Mouse (Mus musculus) gastrocnemius, postnatal 14 days (tissue): ENCODE measurements around the gene Ogfod1. TPM values are rescaled to one million over a fixed set of nuclear protein-coding genes. Genes with fewer than 3 reads are reported as not detected.

Source experiments
- DNase-seq: peaks from one replicate; pipeline ENCODE4 v3.0.0; 2021; ENCODE audit warnings: mixed read lengths
- intact Hi-C: fragments of 180-260 bp; cut with DNase I; formaldehyde crosslinking; loops from one replicate; pipeline ENCODE4 v1.15.1; 2025; ENCODE audit warnings: low total_unique reads
- total RNA-seq, 2 experiments: library from RNA; stranded (reverse); gene quantifications; 2 replicates each; pipeline ENCODE4 v1.2.3; 2021

Gene Ogfod1
- total RNA-seq, 2 experiments from 2014 or later, result 14.5 to 15.2 TPM

DNA sequence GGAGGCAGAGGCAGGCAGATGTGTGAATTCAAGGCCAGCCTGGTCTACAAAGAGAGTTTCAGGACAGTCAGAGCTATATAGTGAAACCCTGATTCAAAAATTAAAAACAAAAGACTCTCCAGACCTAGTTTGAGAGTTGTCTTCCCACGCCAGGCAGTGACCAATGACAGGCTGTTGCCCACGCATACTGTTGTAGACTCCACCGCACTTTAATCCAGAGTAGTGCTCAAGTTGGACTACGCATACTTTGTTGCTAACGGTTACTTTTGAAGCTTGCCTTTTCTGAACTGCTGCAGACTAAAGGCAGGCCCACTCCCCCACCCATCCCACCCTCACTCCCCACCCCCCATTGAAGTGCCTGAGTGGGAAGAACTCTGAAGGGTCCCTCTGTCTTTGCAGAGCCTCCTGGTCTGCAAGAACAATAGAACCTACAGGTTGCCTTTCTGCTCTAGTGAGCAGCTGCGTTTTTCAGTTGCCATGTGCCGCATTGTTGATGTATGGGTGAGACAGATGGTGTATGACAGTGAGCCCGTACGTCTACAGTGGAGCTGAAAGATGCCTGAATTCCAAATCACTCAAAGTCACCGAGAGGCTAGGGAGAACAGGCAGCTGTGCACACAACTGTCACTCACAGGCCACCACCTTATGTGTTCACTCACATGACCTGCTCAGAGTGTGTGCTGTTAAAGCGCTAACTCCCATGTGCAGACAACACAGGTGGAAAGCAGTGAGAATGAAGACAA is 29.3 kb downstream of the Ogfod1 start:
- intact Hi-C loops, result no loop called here
- DNase-seq, result no peak

GRCm38 (mm10) chr8:94068793-94069192 is 31.8 kb downstream of the Ogfod1 start:
- DNase-seq, result no peak
- intact Hi-C loops, result no loop called here

DNA sequence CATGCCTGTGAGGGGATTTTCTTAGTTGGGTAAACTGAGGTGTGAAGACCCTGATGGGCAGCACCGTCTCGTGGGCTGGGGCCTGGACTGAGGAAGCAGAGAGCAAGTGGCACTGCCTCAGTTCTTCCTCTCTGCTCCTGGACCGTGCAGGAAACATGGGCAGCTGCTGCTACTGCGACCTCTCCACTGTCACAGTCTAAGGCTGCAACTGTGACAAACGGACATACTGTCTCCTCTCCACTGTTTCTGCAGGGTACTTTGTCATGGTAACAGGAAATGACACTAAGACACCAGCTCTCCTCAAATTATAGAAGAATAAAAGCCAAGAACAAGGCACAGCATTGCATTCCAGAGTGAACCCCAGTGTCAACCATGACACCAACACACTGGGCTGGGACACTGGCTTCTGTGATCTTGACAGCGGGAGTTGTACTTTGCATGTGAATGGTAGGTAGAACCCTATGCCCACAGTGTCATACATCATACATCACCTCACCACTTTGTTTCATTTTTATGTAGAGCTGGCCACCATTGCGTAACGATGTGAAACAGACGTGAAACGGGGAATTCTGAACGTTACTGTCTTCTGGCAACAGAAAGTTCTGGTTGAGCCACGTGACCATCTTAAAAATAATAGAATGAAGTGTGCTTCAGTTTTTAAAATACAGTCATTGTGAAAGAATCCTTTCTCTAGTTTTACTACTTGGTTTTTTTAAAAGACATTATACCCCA is 39.6 kb downstream of the Ogfod1 start:
- no peak for DNase-seq
- intact Hi-C loops, result no loop called here

- intact Hi-C loops, result no loop called here
- DNase-seq, result no peak
Measured at GRCm38 (mm10) chr8:94087964-94088363, 51.0 kb downstream of the Ogfod1 start.

DNA sequence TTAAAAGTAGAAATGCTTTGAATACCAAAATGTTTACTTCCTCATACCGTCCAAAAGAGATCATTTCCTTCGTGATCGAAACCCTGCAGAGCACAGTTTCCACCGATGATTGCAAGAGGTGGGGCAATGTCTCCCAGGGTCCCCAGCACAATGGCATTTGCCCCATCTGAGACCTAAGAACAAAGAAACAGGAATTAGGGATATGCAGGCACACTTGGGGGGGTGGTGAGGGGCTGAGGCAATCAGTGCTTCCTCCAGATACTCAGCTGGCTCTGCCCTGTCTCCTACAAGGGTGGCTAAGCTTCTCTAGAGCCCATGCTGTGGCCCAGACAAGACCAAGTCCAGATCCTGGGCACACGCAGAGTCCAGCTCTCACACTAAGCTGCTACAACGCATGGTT is 52.7 kb downstream of the Ogfod1 start:
- DNase-seq, result no peak
- intact Hi-C loops, result no loop called here

DNA sequence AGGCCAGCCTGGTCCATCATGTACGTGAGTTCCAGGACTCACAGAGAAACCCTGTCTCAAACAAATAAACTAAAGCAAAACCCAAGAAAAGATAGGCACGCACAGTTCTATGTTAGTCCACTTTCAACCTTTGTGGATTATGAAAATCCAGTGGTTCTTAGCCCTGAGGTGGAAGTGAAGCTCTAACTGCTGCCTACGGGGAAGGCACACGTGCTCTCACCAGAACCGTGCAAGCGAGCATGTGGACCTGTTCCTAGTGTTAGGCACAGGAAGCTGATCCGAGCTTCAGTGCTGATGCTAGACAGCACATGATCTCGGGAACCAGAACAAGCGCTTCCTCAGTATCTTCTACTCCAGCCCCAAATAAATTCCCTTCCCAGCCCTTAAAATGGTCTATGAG is 55.9 kb downstream of the Ogfod1 start:
- DNase-seq, result no peak
- intact Hi-C loops, result no loop called here

- intact Hi-C loops, result no loop called here
- DNase-seq, result no peak
Measured at GRCm38 (mm10) chr8:94094281-94094680, 57.3 kb downstream of the Ogfod1 start.

DNA sequence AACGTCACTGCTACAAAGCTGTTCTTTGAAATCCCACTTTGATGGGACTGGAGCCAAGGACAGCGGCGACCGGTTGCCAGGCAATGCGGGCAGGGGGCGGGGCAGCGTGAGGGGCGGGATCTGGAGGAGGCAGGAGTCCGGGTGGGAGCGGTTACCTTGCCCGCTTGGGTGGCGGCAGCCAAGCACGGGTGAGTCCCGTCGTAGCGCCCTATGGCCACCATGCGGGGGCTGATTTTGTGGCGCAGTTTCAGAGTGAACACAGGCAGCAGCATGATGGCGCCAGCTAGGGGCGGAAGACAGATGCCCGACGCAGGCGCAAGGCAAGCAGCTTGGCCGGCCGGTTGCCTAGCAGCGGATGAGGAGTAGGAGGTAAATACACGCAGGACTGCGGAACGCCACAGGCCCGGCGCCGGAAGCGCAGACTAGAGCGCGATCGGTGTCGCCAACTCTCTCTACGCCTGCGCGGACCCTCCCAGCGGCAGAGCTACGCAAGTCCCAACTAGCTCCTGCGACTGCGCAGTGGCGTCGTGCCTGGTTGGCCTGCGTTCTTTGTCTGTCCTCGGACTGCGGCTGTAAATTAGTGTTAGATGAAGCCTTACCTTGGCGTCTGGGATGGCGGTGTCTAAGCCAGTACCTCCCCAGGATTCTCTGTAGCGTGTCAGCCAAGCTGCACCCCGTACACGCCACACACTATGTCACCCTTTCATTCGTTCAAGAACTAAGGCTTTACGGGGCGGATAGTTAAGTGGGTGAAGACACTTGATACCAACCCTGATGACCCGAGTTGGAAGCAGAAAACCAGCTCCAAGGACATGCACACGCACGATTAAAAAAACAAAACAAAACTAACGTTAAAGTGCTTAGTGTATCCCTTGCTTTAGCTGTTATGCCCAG is 61.3 kb downstream of the Ogfod1 start, which contains the start of gene Bbs2:
TSS of gene Bbs2 (minus strand) at position 848 of the 894 bp plus-strand sequence.
- peak; percentile 100 for DNase-seq
- intact Hi-C loops, result no loop called here

DNA sequence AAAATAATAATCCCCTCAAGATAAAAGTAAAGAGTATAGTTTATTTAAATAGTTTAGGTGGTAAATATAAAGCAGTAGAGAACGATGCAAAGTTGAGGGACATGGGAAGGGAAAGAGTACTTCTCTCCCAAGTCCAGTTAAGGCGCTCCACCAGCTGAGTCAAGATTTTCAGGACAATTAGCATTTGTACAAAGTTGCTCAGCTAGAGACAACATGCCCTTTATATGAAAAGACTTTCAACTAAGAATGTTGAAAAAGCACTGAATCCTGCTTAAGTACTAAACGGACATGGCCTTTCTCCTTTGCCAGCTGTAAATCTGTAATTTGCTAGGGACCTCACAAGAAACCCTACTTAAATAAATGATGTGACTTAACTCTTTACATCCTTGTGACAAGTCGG is 62.0 kb downstream of the Ogfod1 start:
- intact Hi-C loops, result no loop called here
- no peak for DNase-seq

DNA sequence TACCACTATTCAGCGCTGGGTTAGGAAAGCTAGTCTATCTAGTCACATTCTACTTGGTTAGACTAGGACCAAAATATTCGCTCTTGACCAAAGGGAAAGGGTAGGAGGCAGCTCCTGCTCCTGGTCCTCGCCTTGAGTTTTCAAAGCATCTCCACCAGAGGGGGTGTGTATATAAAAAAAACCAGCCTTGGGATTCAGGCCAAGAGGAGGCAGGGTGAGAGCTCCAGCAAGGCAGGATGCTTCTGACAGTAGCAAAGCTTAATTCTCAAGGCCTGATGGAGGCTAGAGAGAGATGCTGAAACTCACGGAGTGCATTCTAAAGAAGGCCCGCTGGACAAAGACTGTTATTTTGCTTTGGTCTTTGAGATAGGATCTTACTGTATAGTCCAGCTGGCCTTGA is 67.1 kb downstream of the Ogfod1 start:
- intact Hi-C loops, result no loop called here

DNA sequence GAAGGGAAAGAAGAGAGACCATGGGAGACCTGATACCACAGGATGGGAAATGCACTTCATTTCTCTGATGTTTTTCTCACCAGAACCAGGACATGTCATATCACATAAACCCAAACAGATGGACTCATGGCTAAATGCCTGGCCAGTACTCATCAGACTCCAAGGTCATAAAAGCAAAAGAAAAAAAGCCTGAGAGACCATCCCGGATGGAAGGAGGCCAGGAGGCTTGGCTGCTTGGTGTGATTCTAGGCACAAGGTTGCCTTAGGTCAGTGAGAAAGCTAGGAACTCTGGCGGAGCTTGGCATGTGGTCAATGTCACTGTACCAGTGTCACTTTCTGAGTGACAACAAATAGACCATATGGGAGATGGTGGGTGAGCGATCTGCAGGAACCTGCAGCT is 70.9 kb downstream of the Ogfod1 start:
- DNase-seq, result peak; percentile 45
- intact Hi-C loops, result loop anchor here (5.0 kb wide), 2 partner anchors 44 to 94 kb away; partner anchors contain the start of gene Mt3

More for the DNA sequence above, 67.1 kb downstream of the Ogfod1 start:
- DNase-seq, result no peak

DNA sequence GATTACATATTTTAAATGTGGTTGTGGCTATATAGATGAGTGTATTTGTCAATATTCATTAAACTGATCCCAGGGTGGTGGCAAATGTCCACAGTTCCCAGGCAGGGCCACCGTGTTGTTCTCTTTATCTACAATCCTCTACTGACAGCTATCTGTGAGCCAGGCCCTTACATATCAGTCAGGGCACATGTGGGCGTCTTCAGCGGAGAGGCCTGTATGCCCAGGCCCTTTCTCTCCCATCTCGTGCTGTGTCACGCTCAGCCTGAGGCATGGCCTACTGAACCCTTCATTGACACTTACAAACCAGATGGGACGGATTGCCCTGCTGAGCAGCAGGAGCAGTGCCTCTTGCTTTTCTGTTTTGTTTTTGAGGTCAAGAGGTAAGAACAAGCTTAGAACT is 72.4 kb downstream of the Ogfod1 start:
- DNase-seq, result no peak
- intact Hi-C loops, result loop anchor here (5.0 kb wide), 2 partner anchors 43 to 93 kb away; partner anchors contain the start of gene Mt3

GRCm38 (mm10) chr8:94109835-94110234 is 72.8 kb downstream of the Ogfod1 start:
- intact Hi-C loops, result loop anchor here (5.0 kb wide), 2 partner anchors 42 to 92 kb away; partner anchors contain the start of gene Mt3

GRCm38 (mm10) chr8:94110526-94111177 is 73.7 kb downstream of the Ogfod1 start:
- intact Hi-C loops, result no loop called here
- no peak for DNase-seq

More at GRCm38 (mm10) chr8:94109835-94110234, 72.8 kb downstream of the Ogfod1 start:
- no peak for DNase-seq

- intact Hi-C loops, result no loop called here
- DNase-seq, result no peak
Measured at GRCm38 (mm10) chr8:94113435-94113834, 76.4 kb downstream of the Ogfod1 start.

GRCm38 (mm10) chr8:94113972-94114371 is 77.0 kb downstream of the Ogfod1 start:
- intact Hi-C loops, result no loop called here
- DNase-seq, result no peak
